Mouse (Mus musculus) urinary bladder, postnatal 36 days (tissue): ENCODE data around the gene Psma1.

Source experiments
- DNase-seq, 2 experiments: peaks; one replicate each; pipeline ENCODE4 v3.0.0; 2022; ENCODE audit warnings: low spot score in 2 of 2, mixed read lengths in 1 of 2

The Psma1 gene

DNA sequence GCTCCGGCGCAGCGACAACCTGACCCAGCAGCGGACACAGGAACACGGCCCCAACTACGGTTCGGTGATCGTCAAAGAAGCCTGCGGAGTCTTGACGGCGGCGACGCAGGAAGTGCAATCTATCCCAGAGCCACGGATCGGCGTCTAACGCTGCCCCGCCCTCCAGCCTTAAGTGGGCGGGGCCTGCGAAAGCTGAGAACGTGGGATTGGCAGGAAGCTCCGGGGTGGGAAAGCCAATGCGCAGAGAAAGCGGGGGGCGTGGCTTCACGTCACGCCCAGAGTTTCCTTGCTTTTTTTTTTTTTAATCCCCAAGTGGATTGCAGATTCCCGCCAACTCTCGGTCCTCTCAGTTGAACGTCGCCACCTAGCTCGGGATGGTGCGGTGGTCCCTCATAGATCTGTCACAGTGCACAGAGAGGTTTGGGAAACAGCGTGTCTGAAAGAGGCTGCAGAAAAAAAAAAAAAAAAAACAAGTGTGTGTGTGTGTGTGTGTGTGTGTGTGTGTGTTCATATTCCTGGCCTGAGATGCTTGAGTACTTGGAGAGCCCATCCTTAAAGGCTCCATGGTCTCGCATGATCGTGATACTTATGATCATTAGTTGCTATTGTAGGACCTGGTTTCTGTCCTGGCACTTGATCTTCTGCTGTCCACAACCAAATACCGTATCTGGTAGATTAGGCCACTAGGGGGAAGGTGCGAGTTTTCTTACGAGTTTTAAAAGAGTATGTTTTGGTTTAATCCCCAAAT is at the start of gene Psma1:
Gene Psma1 (minus strand): TSS at position 114 of the 748 bp plus-strand sequence.
- DNase-seq = peak; percentile 94 to 96

DNA sequence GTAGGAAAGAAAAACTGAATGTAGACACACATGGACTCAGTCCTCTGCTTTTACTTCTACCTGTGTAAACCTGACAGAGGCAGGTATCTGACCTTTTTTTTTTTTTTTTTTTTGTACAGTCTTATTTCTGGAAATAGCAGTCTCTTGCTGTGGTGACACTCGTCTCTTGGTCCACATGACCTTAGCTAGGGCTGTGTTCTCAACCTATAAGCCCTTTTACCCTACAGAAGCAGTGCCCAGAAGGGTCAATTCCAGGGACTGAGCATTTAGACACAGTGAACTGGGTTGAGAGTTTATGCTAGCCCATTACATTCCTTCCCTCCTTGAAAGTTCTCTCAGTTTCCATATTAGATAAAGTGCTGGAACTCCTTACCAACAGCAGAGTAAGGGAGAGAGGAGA is 47.6 kb upstream of the Psma1 start:
- DNase-seq = no peak

DNA sequence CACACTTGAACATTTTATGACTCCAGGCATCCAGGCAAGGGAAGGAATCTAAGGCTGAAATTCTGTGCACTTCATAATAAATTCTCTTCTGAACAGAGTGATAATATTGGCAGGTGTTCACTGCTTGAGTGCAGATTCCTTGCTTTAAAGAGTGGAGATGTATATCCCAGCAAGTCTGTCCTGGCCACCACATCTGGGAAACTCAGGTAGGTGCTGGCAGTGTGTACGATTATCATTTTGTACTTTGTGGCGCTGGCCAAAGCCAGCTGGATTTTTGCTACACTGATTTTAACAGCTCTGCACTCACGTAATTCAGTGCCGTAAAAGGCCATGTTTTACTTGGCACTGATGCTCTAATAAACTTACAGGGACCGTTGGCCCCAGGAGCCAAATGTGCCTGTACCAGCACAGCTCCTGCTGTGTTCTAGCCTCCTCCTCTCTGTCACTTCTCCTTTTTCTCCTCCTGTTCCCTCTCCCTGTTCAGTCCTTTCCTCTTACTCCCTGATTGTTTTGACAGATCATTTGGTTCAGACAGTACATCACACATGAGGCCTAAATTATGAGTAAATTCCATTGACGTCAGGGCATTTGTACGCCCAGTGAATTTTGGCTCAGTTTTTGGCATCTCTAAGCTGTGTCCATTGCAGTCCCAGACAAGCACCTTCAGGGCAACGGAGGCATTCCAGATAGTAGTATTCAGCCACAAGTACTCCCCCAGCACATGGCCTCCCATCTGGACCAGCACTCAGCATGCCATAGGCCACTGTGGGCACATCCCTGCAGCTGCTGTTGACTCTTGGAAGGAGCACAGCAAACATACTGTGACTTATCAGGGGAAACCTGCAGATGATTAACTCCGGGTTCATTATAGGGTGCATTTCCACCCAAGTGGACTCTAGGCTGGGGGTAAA is 46.9 kb upstream of the Psma1 start:
- peak; percentile 31 to 33 for DNase-seq

DNA sequence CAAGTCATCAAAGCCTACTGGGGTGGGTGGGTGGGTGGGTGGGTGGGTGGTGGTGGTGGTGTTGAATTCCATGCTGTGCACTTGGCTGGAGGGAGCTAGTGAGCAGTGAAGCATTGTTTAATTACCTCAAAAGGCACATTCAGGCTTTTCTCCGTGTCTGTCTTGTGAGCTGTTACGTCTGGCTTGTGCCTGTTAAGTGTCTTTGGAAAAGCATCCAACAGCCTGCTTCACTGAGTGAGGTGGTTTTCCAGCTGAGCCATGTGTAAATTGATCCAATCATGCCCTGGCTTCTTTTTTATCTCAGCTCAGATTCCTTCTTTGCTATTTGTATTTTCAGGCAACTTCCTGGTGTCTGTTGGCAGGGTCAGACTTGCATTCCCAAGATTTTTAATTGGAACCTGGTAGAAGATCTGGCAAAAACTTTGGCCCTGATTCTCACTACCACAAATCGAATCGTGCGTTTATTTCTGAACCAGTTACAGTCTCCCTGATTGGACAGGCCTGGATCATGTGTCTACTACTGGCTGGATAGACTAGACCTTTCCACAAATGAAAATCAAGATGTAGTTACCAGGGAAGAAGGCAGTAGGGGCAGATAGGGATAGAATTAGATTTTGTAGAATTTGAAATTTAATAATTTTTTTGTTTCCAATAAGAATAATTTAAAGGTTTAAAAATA is 45.9 kb upstream of the Psma1 start:
- DNase-seq = no peak

DNA sequence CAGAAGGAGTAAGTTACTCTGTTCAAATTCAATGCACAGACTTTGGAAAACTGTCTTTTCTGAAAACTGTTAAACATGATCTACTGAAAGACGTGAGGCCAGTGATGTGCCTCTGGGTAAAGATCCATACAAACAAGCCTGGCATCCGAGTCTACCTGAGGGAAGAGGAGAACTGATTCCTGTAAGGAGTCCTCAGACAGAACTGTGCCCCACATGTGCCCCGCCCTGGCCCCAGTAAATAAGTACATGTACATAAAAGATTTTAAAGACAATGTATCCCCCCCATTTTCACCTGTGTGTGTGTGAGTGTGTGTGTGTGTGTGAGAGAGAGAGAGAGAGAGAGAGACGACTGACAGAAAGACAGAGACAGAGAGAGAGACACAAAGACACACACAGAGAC is 42.0 kb upstream of the Psma1 start:
- no peak for DNase-seq

DNA sequence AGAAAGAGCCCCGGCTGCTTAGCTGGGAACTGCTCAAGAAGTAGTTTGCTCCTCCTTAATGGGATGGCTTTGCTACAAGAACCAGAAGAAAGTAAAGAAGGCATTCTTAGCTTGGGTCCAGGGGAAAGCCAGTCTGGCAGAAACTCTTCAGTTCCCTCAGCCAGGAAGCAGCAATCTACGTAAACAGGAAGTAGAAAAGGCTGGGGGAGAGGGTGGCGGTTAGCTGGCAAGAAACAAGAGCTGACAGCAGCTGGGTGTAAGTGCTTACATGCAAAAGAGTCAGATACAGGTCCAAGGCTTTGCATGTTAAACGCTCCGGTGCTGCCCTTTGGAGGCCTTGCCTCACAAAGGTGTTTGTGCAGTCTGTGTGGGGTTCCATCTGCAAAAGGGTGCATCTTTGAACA is 41.5 kb upstream of the Psma1 start:
- DNase-seq = peak; percentile 44 to 47

DNA sequence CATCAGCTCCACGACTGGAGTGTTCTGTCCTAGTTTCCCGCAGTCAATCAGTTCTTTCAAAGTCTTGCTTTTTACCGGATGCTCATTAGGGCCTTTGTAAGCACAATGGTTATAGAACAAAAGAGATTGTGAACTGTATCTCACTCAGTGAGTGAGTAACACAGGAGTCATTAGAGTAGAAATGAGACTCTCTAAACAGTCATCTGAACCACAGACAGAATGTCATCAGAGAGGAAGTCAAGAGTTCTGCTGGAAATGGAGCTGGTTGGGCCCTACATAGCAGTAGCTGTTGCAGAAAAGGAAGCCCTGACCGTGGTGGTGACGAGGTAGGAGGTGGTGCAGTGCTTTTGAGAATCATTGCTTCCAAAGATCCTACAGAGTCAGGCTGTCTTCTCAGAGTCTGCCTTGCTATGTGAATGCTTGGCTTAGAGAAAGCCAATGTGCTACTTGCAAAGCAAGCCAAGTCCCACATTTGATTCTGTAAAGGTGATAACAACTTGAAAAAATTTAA is 40.5 kb upstream of the Psma1 start:
- DNase-seq = no peak

DNA sequence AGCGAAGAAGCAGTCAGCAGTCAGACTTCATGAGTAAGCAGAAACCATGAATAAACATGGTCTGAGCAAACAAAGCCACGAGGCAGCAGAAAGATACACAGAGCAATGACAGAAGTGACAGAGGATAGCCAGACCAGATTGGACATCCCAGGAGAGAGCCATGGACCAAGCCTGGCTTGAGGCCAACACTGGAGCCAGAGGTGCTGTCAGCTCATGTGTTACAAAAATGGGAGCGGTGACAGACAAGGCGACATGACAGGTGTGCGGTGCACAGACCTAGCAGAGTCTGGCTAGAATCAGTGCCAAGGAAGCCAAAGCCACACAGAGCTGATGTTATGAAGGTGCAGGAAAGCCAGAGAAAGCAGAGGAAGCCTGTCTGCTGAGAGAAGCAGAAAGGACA is 35.3 kb upstream of the Psma1 start:
- peak in 1 of 2 experiments; percentile 45 for DNase-seq

DNA sequence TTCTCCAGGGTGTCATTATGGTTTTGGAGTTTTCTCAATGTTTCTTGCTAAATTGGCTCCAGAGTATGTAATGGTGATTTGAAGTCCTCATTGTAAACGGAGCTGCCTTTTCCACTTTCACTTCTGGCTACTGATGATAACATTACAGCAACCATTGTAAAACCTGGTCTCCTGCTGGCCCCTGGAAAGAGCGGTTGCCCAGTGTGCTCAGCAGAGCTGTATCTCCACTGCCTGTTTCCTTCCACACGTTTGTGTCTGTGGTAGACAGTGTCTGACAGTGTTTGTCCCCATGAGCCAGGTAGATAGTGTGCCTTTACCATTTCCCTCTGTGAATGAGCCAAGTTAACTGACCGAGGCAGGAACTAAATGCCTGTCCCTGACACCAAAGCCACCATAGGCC is 33.1 kb upstream of the Psma1 start:
- DNase-seq = no peak

DNA sequence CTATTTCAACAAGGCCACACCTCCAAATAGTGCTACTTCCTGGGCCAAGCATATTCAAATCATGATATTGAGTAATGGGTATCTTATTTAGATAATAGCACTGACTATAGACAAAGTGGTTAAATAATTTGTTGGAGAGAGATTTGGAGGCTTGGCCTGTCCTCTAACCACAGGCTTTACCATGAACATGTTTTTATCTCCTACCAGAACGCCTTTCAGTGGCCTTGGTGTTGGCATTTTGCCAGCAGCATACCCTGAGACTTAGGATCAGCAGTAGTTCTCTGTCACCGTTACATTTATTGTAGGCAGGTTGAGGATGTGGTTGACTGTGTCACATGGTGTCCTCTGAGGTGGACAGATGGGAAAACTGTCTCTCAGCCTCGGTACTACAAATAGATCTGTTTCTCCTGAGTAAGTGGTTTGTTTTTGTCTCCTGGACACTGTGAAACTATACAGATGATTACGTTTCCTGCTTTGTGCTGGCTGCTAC is 25.4 kb upstream of the Psma1 start:
- no peak for DNase-seq

DNA sequence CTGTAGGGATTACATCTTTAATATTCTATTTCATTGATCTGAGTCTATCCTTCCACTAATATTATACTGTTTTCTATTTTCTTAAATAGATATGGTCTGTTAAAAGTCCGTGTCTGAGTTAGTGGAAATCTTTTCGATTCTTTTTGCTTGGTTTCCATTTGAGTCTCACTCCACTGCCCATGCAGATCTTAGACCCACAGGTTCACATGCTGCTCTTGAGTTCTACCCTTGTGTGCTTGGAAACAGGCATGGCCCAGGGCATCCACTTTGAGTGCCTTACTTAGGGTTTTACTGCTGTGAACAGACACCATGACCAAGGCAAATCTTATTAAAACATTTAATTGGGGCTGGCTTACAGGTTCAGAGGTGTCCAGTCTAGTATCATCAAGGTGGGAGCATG is 24.9 kb upstream of the Psma1 start:
- no peak for DNase-seq

DNA sequence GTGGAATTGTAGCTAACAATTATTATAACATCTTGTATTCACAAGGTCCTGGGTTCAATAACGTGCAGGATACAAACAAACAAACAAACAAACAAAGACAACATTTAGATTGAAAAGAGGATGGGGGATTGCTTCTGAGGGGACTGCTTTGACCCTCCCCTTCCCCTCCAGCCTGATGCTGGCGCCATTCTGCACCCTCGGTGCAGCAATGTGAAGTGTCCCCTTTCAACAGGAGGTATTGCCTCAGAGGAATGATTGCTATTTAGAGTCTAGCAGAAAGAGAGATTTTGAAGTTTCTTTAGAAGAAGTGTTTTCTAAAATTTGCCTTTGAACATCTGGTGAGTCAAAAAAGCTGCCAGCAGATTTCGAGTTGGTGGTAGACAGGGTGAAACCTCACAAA is 23.3 kb upstream of the Psma1 start:
- no peak for DNase-seq

DNA sequence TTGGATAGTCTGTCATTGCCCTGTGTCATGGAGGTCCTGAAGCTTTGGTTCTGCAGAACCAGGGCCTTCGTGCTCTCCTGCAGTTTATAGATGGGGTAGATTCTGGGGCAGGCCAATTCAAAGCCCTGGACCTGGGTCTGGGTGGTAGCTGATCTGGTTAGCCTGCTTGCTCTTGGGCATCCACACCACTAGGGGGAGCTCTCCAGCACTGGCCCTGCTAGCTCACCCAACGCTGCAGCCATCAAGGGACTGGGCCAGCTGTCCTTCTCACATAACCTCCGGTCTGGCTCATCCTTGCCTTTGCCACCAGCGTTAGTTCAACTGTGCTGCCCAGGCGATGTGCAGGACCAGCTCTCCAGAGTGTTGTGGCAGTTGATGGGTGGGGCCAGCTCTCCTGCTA is 18.8 kb upstream of the Psma1 start:
- DNase-seq = no peak

DNA sequence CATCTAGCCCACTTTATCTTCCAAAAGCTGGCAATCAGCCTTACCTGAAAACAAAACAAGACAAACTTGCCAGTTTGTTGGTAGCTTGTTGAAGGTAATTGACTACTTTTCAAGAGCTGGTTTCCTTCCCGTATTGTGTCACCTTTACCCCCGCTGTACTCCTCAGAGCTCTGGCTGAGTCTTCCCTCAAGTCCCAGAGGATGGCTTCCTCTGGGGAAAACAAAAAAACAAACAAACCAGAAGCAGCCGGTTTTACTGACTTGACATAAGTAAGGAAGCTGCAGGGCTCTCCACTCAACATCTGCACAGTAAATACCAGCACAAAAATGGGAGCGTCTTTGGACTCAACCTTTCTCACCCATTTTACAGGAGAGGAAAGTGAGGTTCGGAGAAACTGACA is 18.0 kb upstream of the Psma1 start:
- DNase-seq = no peak

DNA sequence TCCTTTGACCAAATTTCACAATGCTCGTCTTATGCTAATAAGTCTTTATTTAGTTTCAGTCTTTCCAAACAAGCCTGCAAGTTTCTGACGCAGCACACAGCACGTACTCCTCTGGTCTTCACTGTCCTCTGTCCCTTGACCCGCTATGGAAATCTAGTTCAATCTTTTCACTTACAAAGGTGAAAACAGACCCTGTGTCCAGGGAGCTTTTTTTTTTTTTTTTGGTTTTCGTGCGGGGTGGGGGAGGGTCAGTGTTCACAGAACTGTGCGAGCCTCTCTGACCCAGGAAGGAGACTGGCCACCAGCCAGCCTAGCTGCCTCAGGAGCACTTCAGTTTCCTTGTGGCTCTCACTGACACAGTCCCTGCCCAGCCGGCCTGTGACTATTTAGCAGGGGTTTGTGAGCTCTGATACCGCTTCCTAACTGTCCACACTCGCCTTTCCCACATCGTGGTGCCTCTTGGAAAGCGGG is 16.6 kb upstream of the Psma1 start:
- peak; percentile 60 to 84 for DNase-seq

DNA sequence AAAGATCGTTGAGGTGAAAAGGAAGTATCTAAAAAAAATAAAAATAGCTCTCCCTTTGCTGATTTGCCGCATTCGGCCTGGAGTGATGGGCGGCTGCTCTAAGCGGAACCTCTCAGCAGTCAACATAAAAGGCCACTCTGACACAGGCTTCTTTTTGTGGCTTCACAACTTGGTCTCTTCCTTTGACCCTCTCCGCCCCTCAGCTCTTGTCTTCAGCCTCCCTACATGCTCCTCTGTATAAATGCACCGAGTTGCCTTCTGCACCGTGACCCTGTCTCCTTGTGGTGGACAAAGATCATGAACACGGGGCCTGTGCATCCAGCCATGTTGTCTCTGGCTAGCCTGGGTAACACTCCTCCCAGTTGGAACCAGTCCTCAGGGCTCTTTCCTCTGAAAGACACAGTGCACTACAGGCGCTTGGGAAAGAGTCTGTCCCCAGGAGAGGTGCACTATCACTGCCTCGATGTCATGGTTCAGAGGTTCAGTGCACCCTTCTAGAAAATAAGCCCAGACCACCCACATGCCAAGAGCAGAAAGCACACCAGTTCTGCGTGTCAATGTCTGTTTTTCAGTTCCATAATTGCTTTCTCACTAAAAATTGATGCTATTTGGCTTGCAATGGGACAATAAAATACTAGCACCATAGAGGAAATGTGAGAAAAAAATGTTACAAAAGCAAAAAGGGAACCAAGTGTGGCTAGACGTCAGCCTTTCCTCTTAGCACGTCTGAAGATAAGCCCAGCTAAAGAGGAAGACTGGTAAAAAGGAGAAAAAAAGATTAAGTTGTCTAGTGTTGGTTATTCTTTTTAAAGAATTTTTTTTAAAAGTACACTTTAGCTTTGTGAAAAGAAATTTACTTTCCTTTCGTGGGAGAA is 15.8 kb upstream of the Psma1 start:
- peak in 1 of 2 experiments; percentile 53 for DNase-seq

DNA sequence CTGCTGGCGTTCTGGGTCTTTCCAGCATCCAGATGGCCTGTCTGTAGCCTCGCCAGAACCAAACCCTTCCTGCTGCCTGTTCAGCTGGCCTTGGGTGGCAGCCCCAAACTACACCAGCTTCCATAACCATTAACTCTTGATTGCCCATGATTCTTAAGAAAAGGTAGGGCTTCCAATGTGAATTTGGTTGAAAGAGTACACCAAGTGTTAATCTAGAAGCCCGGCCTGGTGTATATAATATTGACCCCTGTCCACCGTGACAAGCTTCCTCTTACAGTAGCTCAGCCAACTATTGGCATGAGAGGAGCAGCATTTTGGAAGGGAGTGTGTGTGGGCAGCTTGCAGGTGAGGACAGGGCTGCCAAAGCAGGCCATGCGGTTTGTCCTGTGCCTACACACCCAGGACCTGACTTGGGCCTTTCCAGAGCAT is 14.2 kb upstream of the Psma1 start:
- DNase-seq = no peak

DNA sequence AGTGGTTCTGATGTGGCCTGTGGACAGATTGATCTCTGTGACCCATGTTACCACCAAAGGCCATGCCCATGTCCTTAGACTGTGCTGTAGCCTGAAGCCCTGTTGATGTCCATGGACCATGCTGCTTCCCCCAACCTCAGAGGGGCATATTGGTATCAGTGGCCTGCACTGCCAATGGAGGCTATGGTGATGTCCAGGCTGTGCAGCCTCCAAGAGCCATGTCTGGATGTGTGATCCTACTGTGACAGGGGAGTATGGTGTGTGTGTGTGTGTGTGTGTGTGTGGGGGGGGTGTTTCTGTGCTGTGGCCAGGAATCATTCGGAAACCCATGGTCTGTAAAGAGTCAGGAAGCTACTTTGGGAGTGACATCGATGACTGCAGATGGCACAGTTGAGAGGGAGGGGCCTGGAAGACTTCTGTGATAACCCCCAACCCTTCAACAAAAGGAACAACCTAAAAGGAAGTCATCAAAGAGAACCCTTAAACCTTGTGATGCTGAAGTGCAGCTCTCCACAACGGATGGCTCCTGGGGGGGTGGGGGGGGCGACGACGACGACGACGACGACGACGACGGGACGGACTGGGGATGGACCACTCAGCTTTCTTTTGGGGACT is 8.5 kb upstream of the Psma1 start:
- DNase-seq = no peak

DNA sequence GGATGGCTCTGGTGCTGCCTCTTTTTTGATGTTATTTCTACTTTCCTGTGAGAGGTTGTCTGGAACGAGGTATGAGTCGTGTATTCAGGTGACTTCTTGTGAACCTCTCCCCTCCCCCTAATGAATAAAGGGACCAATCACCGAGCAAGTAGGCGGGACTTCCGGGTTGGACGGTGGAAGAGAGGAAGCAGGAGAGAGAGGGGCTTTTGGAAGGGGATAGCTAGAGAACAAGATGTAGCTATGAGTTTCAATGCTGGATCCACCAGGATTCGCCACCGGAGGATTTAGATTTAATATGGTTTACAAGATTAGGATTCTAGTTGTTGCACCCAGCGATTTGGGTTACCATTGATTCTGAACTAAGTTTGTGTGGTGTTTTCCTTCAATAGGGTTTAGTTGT is 7.1 kb upstream of the Psma1 start:
- no peak for DNase-seq

DNA sequence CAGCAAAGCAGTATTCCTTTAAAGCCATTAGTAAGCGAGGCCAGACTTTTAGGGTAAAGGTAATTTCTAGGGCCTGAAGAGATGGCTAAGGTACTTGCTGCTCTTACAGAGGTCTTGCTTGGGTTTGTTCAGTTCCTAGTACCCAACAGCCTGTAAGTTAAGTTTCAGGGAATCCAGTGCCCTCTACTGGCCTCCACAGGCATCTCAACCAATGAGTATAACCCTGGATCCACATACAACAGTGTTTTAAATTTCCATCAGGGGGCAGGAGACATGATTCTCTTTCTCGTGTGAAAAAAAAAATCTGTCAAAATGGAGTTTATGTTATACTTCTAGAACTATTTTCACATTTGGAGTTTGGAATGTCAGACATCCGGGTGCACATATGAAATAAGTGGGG is 5.8 kb upstream of the Psma1 start:
- no peak for DNase-seq
